Mouse (Mus musculus) heart, embryonic 12.5 days (tissue): Measurements from ENCODE around the gene Strip1. TPM values are rescaled to one million over a fixed set of nuclear protein-coding genes. Genes with fewer than 3 reads are reported as not detected.

Experiments
- ATAC-seq: fragments of 200-750 bp; cut with Nextera tagmentation; 2 replicates; pipeline ENCODE4 v1.8.0; 2017; ENCODE audit warnings: moderate TSS enrichment, moderate library complexity; ENCODE audit not compliant: insufficient number of reproducible peaks, low FRiP score
- H3K27ac ChIP-seq: fragments of 300-500 bp; sonication (generic); 2 replicates; pipeline ENCODE4 v1.5.1; 2016; ENCODE audit warnings: mild to moderate bottlenecking, moderate library complexity; ENCODE audit not compliant: poor library complexity, severe bottlenecking
- H3K27me3 ChIP-seq: fragments of 300-500 bp; sonication (generic); replicated peaks from 2 replicates; pipeline ENCODE4 v1.6.1; 2016; ENCODE audit warnings: mild to moderate bottlenecking, moderate library complexity
- H3K36me3 ChIP-seq: fragments of 300-500 bp; sonication (generic); 2 replicates; pipeline ENCODE4 v1.6.1; 2016; ENCODE audit warnings: mild to moderate bottlenecking, moderate library complexity
- H3K4me1 ChIP-seq: fragments of 300-500 bp; sonication (generic); replicated peaks from 2 replicates; pipeline ENCODE4 v1.6.1; 2016; ENCODE audit warnings: mild to moderate bottlenecking
- H3K4me2 ChIP-seq: fragments of 300-500 bp; sonication (generic); 2 replicates; pipeline ENCODE4 v1.6.1; 2016; ENCODE audit warnings: mild to moderate bottlenecking, moderate library complexity
- H3K4me3 ChIP-seq: fragments of 300-500 bp; sonication (generic); 2 replicates; pipeline ENCODE4 v1.5.1; 2016; ENCODE audit warnings: mild to moderate bottlenecking
- H3K9ac ChIP-seq: fragments of 300-500 bp; sonication (generic); 2 replicates; pipeline ENCODE4 v1.6.1; 2016; ENCODE audit warnings: mild to moderate bottlenecking, moderate library complexity
- H3K9me3 ChIP-seq: fragments of 300-500 bp; sonication (generic); replicated peaks from 2 replicates; pipeline ENCODE4 v1.6.1; 2016; ENCODE audit warnings: mild to moderate bottlenecking, moderate library complexity
- WGBS: fragments of 180-500 bp; shearing (Covaris S2); methylation state at CpG from one replicate; pipeline ENCODE4 v1.1.7; 2016; 5-methylcytosine and 5-hydroxymethylcytosine counted together
- polyA plus RNA-seq: library from polyadenylated mRNA; unstranded; fragments of >200 nt; fragmentation: Nextera tagmentation; extraction: Ambion mirVana; gene quantifications from 2 replicates; pipeline ENCODE4 v1.2.1, GENCODE M21; 2016

Strip1 gene
- polyA plus RNA-seq: 43.6 and 44.6 TPM in 2 replicates

DNA sequence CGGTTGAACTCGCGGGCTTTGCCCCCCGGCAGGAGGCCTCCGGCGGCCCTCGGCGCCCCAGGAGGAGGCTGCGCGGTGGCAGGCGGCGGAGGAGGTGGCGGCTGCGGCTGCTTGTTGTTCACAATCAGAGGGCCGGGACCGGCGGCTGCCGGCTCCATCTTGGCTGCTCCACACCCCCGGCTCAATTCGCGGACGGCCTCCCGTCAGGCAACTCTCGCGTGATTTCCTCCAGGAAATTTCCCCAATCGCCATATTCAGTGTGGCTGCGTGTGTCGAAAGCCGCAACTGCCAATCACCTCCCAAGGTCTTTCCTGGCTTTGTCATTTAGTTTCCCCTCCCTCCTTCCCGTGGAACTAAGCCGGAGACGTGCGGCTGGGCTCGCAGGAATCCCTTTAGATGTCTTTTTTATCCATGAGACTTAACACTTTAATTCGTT lies at the start of gene Strip1:
TSS of gene Strip1 (minus strand) at position 172 of the 436 bp plus-strand sequence.
- Histone ChIP-seq H3K4me1 (peaks cover 13% of the 10 kb centered on the region), H3K9ac (peak within 1 kb of the TSS; percentile 89), H3K36me3 (peaks cover 28% of the 10 kb centered on the region), H3K9me3 (no peaks in the 10 kb centered on the region), H3K4me3 (peak within 1 kb of the TSS; percentile 73), H3K4me2 (peak within 1 kb of the TSS; percentile 82), H3K27me3 (no peaks in the 10 kb centered on the region), H3K27ac (peak within 1 kb of the TSS; percentile 84)
- peak; percentile 95 for ATAC-seq
- 0% methylated on average over 35 of the region's 35 CpGs for WGBS

DNA sequence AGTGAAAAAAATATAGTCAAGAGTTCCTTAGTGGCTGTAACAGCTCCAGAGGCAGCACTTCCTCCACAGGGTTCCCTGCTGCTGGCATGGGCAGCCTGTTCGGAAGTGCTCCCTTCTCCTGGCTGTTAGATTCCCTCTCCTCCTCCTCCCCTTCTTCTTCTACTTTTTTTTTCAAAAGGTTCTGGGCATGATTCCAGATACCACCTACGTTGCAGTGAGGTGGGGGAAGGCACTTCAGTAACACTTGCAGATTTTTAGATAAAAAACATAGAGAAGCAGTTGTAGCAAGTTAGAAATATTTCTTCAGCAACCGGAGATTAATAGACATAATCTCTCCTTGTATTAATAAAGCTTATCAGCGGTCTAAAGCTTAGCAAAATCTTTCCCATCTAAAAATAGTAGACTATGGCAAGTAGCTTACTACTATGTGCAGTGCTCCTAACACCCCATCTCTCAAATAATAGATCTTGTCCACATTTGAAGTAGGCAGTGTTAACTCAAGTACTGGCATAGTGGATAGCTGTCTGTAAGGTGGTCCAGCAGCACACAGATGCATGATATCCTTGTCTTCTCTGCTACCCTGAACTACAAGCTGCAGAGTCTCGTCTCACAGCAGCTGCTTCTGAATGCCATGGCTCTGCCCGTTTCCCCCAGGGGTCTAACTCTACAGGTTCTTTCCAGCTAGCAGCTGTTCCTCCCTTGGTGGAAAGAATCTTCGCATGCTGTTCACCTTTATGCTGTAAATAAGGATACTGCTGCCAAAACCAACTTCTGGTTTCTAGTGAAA lies 49.5 kb upstream of the Strip1 start:
- Histone ChIP-seq H3K4me3 (no peak overlapping the region), H3K27me3 (no peaks in the 10 kb centered on the region), H3K36me3 (peaks cover 9% of the 10 kb centered on the region; the same call in 1 of the 2 replicates), H3K4me2 (peak overlapping the region; percentile 41), H3K4me1 (peaks cover 35% of the 10 kb centered on the region), H3K27ac (peak overlapping the region; percentile 75; the same call in 1 of the 2 replicates), H3K9ac (no peak overlapping the region), H3K9me3 (no peaks in the 10 kb centered on the region)
- ATAC-seq: peak; percentile 51; the same call in 1 of the 2 replicates
- 22% methylated on average over 7 of the region's 7 CpGs for WGBS

DNA sequence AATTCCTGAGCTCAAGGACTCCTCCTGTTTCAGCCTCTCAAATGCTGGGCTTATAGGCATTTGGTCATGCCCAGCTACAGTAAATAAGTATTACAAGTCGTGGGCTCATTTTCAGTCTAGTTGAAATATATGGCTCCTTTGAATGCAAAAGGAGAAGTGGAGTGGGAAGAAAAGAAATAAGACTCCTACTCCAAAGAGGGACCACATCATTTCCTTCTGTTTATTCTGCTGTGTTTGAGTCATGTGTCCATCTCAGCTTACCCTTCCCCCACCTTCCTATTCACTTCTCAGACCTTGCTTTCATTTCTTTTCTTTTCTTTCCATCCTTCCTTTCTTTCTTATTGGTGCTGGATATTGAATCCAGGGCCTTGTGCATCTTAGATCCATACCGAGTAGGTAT lies 40.0 kb upstream of the Strip1 start:
- Histone ChIP-seq H3K9me3 (no peaks in the 10 kb centered on the region), H3K4me1 (no peaks in the 10 kb centered on the region), H3K36me3 (peaks cover 84% of the 10 kb centered on the region), H3K27me3 (no peaks in the 10 kb centered on the region), H3K4me2 (no peak overlapping the region), H3K9ac (no peak overlapping the region), H3K4me3 (no peak overlapping the region), H3K27ac (no peak overlapping the region)
- no peak for ATAC-seq
- WGBS: 96% methylated on average over 2 of the region's 2 CpGs

DNA sequence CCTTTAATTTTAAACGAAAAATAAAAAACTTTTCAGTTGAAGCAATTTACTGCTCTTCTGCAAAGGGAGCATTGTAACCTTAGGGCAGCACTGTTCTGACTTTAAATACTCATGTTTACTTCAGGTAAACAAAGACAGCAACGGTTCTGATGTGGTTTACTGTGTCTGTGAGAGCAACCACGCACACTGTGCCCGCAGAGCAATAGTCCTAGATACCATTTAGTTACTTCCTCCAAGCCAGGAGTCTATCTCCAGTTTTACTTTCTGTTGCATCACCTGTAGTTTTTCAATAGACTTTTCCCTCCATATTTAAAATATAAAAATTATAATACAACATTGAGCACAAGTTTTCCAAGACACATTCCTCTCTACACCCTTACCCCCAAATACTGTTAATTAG lies 39.0 kb upstream of the Strip1 start:
- no peaks in the 10 kb centered on the region for H3K27me3 ChIP-seq
- ATAC-seq: no peak
- WGBS: 85% methylated on average over 4 of the region's 4 CpGs
- H3K9me3 ChIP-seq: no peaks in the 10 kb centered on the region
- no peak overlapping the region for H3K4me3 ChIP-seq
- H3K36me3 ChIP-seq: peaks cover 85% of the 10 kb centered on the region
- H3K27ac ChIP-seq: no peak overlapping the region
- no peaks in the 10 kb centered on the region for H3K4me1 ChIP-seq
- H3K9ac ChIP-seq: no peak overlapping the region
- H3K4me2 ChIP-seq: no peak overlapping the region

GRCm38 (mm10) chr3:107668786-107669185 lies 37.3 kb upstream of the Strip1 start:
- WGBS: 93% methylated on average over 7 of the region's 7 CpGs
- H3K9me3 ChIP-seq: no peaks in the 10 kb centered on the region
- H3K4me2 ChIP-seq: no peak overlapping the region
- no peak overlapping the region for H3K27ac ChIP-seq
- no peak overlapping the region for H3K4me3 ChIP-seq
- H3K9ac ChIP-seq: no peak overlapping the region
- no peaks in the 10 kb centered on the region for H3K27me3 ChIP-seq
- peaks cover 82% of the 10 kb centered on the region for H3K36me3 ChIP-seq
- ATAC-seq: no peak
- no peaks in the 10 kb centered on the region for H3K4me1 ChIP-seq

- H3K27me3 ChIP-seq: no peaks in the 10 kb centered on the region
- H3K4me3 ChIP-seq: no peak overlapping the region
- peaks cover 87% of the 10 kb centered on the region for H3K36me3 ChIP-seq
- no peak overlapping the region for H3K9ac ChIP-seq
- no peaks in the 10 kb centered on the region for H3K4me1 ChIP-seq
- ATAC-seq: no peak
- H3K27ac ChIP-seq: no peak overlapping the region
- H3K9me3 ChIP-seq: no peaks in the 10 kb centered on the region
- WGBS: 85% methylated on average over 6 of the region's 6 CpGs
- H3K4me2 ChIP-seq: no peak overlapping the region
These were observed 35.9 kb upstream of the Strip1 start for GRCm38 (mm10) chr3:107667426-107667825.

- no peak for ATAC-seq
- Histone ChIP-seq H3K4me1 (no peaks in the 10 kb centered on the region), H3K36me3 (peaks cover 89% of the 10 kb centered on the region), H3K9me3 (no peaks in the 10 kb centered on the region), H3K4me3 (no peak overlapping the region), H3K27ac (no peak overlapping the region), H3K27me3 (no peaks in the 10 kb centered on the region), H3K4me2 (no peak overlapping the region), H3K9ac (no peak overlapping the region)
- 86% methylated on average over 1 of the region's 1 CpGs for WGBS
These were observed 33.1 kb upstream of the Strip1 start for GRCm38 (mm10) chr3:107664641-107665040.

DNA sequence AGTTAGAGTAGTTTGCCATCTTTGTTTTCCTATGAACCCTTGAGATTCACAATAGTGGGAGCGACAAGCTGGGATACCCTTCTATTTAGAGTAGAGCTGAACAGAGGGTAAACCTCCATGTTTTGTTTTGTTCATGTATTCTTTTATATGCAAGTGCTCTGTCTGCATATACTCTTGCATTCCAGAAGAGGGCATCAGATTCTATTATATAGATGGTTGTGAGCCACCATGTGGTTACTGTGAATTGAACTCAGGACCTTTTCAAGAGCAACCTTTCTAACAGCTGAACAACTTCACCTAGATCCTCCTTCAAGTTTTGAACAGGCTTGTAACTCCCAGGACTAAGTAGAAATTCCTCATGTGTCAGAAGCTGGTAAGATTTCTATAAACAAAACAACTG lies 27.5 kb upstream of the Strip1 start:
- WGBS: 83% methylated on average over 1 of the region's 1 CpGs

DNA sequence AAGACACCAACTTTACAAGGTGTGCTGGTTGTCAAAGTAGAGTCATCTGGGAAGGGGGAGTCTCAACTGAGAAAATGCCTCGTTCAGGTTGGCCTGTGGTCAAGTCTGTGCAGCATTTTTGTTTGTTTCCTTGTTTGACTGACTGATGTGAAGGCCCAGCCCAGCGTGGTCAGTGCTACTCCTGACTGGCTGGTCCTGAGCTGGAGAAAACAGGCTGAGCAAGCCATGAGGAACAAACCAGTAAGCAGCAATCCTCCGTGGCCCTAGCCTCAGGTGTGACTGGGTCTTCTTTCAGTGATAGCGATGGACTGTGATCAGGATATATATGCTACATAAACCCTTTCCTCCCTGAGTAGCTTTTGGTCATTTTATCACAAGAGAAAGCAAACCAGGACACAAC lies 25.4 kb upstream of the Strip1 start:
- no peak overlapping the region for H3K27ac ChIP-seq
- no peaks in the 10 kb centered on the region for H3K9me3 ChIP-seq
- ATAC-seq: no peak
- H3K4me3 ChIP-seq: no peak overlapping the region
- H3K4me1 ChIP-seq: no peaks in the 10 kb centered on the region
- peaks cover 31% of the 10 kb centered on the region for H3K36me3 ChIP-seq
- H3K4me2 ChIP-seq: no peak overlapping the region
- H3K9ac ChIP-seq: no peak overlapping the region
- WGBS: 78% methylated on average over 4 of the region's 4 CpGs
- H3K27me3 ChIP-seq: no peaks in the 10 kb centered on the region

More for the DNA sequence above, 27.5 kb upstream of the Strip1 start:
- Histone ChIP-seq H3K4me1 (no peaks in the 10 kb centered on the region), H3K27ac (no peak overlapping the region), H3K4me2 (no peak overlapping the region), H3K27me3 (no peaks in the 10 kb centered on the region), H3K9ac (no peak overlapping the region), H3K36me3 (peaks cover 49% of the 10 kb centered on the region), H3K4me3 (no peak overlapping the region), H3K9me3 (no peaks in the 10 kb centered on the region)
- no peak for ATAC-seq

GRCm38 (mm10) chr3:107656151-107656550 lies 24.7 kb upstream of the Strip1 start:
- WGBS: 90% methylated on average over 2 of the region's 2 CpGs

GRCm38 (mm10) chr3:107655491-107655890 lies 24.0 kb upstream of the Strip1 start:
- Histone ChIP-seq H3K4me3 (no peak overlapping the region), H3K4me2 (no peak overlapping the region)
- 85% methylated on average over 3 of the region's 3 CpGs for WGBS

More at GRCm38 (mm10) chr3:107656151-107656550, 24.7 kb upstream of the Strip1 start:
- ATAC-seq: no peak
- Histone ChIP-seq H3K9me3 (no peaks in the 10 kb centered on the region), H3K4me1 (no peaks in the 10 kb centered on the region), H3K9ac (no peak overlapping the region), H3K4me3 (no peak overlapping the region), H3K27ac (no peak overlapping the region), H3K27me3 (no peaks in the 10 kb centered on the region; the same call in 1 of the 2 replicates), H3K4me2 (no peak overlapping the region), H3K36me3 (peaks cover 27% of the 10 kb centered on the region)

More at GRCm38 (mm10) chr3:107655491-107655890, 24.0 kb upstream of the Strip1 start:
- Histone ChIP-seq H3K4me1 (no peaks in the 10 kb centered on the region), H3K9ac (no peak overlapping the region), H3K27ac (no peak overlapping the region), H3K27me3 (no peaks in the 10 kb centered on the region; the same call in 1 of the 2 replicates), H3K36me3 (peaks cover 20% of the 10 kb centered on the region), H3K9me3 (no peaks in the 10 kb centered on the region)
- ATAC-seq: no peak
